Mouse (Mus musculus): ENCODE data around the gene Cacnb2. TPM values are rescaled to one million over a fixed set of nuclear protein-coding genes. Genes with fewer than 3 reads are reported as not detected.

The Cacnb2 gene
- total RNA-seq, 2 experiments from 2014 or later, result 0.32 to 0.81 TPM

- no peak for DNase-seq (ENCODE audit: low spot score)
Measured at GRCm38 (mm10) chr2:14862981-14863380, 260.1 kb downstream of the Cacnb2 start.

DNA sequence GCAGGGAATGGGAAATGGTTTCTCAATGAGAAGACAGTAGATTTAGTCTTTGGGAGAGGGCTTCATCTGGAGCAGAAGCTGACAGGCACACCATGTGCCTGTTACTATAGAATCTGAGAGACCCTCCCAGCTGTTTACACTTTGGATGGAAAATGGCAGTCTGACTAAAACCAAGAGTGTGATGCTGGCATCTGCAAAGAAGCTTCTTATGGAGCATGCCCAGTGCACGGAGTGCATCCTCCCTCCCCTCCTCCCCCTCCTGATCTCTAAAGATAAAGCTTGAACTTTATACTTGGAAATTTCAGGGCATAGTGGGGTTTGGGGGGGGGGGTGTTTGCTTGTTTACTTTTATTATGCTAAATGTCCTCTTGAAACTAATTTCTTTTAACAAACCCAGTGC lies 270.2 kb downstream of the Cacnb2 start:
- DNase-seq (ENCODE audit: low spot score), result no peak

DNA sequence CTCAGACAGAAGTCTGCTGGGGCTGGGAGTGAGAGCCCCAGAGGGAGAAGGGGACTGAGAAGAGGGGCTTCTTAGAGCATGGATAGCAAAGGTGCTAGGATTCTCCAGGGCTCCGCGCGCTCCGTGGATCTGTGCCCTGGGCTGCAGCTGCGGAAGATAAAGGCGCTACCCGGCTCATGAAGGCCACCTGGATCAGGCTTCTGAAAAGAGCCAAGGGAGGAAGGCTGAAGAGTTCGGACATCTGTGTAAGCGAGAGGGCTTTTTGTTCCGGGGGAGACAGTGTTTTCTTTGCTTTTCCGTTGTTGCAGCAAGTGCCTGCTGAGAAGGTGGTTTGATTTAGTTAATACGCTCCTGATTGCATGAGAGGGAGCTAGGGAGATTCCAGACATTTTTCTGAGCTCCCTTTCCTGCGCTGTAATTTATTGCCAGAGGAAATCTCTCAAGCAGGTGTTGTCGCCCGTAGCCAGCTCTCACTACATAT lies 270.9 kb downstream of the Cacnb2 start:
- no peak for DNase-seq (ENCODE audit: low spot score)

GRCm38 (mm10) chr2:14874281-14875037 lies 271.6 kb downstream of the Cacnb2 start:
- no peak for DNase-seq (ENCODE audit: low spot score)

DNA sequence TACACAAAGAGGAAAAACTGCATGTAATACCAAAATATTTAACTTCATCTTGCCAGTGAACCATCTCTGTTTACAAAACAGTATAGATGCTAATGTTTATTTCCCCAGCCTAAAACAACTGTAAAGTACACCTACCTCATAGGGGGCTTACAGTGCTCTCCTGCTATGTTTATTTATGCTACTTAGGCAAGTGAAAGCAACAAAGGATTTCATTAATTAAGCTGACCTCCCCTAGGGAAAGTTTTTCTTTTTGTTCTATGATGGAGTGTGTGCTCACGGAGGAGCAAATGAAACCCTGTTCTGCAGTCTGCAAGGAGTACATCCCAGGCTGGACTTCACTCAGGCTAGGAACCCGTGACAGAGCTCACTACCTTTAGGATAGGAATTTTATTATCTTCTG lies 272.2 kb downstream of the Cacnb2 start:
- DNase-seq (ENCODE audit: low spot score), result no peak

- DNase-seq (ENCODE audit: low spot score), result no peak
Measured at GRCm38 (mm10) chr2:14875616-14876015, 272.7 kb downstream of the Cacnb2 start.

- no peak for DNase-seq (ENCODE audit: low spot score)
Measured at GRCm38 (mm10) chr2:14878953-14879352, 276.1 kb downstream of the Cacnb2 start.

- DNase-seq (ENCODE audit: low spot score), result no peak
Measured at GRCm38 (mm10) chr2:14883460-14883859, 280.6 kb downstream of the Cacnb2 start.

DNA sequence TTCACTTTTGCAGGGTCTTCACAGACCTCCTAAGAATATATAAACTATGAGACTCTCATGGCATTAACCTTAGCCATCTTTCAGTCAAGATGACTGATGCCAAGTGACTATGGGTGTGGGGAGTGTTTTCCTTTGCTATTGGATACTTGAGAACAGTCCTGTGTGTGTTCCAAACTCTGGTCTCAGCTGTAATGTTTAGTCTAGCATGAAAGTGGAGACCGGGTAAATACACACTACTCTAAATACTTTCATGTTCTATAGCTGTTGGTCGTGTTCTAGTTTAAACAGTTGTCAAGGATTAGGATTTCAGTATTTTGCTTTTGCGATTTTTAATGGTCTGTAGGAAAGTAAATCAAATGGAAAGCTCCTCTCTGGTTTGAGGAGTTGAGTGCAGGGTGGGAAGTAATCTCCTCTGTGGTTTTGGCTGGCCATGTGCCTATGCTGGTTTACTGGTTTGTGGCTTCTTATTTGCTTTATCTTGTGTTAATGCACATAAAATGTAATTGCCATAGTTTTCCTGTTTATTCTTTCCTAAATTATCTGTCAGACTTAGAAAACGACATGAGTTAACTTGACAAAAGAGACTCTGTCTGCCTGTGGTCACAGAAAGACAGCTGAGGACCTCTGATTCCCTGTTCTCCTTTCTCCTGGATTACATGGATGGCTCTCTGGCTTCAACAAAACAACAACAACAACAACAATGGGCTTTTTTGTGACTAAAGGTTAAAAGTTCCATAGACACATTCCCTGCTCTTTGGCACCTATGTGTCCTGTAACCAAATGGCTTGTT lies 285.7 kb downstream of the Cacnb2 start:
- DNase-seq (ENCODE audit: low spot score), result no peak

- no peak for DNase-seq (ENCODE audit: low spot score)
Measured at GRCm38 (mm10) chr2:14903837-14904236, 300.9 kb downstream of the Cacnb2 start.

- DNase-seq (ENCODE audit: low spot score), result no peak
Measured at GRCm38 (mm10) chr2:14904865-14905264, 302.0 kb downstream of the Cacnb2 start.

- DNase-seq (ENCODE audit: low spot score), result no peak
Measured at GRCm38 (mm10) chr2:14907124-14907925, 304.4 kb downstream of the Cacnb2 start.

DNA sequence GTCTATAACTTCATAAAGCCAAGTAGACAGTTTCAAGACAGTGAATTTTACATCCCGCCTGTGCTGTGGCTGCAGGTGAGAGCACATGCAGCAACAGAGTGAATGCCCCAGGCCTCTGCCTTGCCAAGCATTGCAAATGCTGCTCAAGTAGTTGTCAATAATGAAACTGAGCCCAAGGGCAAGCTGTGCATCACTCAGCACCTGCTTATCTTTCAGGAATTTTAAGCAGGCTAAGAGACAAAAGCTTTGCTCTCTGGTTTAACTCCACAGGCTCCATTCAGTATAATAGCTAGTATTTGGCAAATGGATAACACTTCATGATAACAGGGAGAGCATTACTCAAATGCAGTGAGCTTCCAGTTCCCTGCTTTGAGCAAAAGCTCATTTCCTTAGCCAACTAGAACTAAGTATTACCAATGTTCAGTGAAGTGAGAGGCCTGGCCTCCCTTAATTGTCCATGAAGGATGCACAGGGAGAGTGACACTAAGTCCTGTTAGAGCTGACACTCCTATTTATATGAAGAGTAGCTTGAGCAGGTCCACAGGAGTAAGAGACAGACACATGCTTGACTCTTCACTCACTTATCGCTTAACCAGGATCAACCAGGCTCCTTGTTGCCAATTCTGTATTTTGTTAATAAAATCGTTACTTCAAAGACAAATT lies 314.8 kb downstream of the Cacnb2 start:
- DNase-seq (ENCODE audit: low spot score), result no peak

DNA sequence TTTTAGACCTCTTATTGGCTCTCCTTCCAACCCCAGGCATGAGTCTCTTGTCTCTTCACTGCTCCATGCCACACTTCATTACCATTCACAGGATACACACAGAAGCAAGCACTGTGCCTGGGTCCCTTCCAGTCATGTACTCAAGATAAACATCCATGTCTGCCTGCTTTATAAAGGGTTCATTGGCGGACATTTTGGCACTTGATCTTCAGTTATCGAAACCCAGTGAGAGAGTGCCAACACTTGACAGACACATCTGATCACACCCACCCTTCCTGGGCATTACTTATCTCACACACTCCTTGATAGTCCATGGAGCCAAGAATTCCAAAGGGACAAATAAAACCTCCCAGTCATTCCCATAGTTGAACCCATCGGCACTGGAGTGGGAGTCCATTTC lies 327.0 kb downstream of the Cacnb2 start:
- no peak for DNase-seq (ENCODE audit: low spot score)

DNA sequence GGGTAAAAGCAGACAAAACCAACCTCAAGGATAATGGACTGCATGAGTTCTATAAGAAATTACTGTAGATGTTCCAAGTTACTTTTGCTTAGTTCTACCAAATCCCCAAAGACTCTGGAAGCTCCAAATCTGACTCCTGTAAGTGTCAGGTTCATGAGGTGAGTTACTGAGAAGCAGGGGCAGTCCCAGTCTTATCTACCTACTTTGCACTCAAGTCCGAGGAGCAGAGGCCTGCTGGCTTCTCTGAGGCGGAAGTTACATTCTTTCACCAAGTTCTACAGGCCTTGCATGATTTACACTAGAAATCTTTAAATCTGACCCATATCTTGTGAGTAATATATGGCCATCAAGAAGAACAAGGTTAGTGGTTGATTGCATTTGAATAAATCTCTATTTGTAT lies 329.1 kb downstream of the Cacnb2 start:
- DNase-seq (ENCODE audit: low spot score), result no peak

DNA sequence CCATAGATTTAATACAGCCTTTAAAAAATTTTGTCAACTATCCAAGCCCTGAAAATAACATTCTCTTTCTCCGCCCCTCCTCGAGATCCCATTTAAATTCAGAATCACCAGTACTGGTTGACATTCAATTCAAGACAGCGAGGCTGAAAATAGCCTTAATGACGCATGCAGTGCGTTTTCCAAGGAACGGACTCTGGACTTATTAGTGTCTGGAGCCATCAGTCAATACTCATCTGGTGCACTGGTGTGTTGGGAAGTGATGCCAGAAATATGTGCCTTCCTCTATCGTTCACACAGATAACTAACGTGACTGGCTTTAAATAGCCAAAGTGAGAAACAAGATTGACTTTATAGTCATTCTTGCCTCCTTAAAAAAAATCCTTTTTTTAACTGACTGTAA lies 333.6 kb downstream of the Cacnb2 start:
- no peak for DNase-seq (ENCODE audit: low spot score)

DNA sequence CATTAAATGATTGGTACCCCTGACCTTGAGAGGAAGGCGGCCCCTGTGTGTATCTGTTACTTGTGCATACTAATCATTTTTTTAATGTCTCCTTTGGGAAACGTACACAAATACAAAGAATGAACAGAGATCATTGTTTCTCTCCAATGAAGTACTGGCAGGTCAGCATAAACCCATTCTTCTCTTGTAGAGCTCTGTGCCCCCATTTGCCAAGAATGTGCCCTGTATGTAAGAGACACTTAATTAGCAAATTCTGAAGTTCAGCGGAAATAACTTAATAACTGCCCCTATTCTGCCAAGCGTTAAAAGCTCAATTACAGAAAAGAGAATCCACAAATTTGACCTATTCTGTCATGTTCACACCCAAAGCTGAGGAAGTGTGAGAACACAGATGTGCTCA lies 339.4 kb downstream of the Cacnb2 start:
- DNase-seq (ENCODE audit: low spot score), result no peak

DNA sequence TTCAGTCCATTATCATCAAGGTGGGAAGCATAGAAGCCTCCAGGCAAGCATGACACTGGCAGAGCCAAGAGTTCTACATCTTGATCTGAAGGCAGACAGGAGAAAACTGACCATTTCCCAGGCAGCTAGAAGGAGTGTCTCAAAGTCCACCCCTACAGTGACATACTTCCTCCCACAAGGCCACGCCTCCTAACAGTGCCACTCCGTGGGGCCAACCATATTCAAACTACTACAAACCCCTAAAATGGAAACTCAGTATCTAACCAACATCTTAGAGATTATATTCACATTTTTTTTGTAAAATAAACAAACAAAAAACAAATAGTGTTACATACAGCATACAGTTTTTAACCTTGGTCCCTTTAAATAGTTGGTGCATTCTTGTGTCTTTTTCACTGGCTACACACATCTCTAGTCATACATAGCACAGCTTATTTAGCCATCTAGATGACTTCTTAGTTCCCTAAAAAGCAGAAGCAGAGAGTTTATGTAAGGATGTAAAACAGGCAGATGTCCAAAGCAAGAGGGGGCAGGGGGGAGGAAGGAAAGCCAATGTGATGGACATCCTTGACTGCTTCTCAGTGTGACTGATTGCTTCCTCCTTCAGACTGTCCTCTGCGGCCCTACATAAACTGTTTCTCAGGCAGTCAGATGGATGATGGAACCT lies 340.9 kb downstream of the Cacnb2 start:
- no peak for DNase-seq (ENCODE audit: low spot score)

DNA sequence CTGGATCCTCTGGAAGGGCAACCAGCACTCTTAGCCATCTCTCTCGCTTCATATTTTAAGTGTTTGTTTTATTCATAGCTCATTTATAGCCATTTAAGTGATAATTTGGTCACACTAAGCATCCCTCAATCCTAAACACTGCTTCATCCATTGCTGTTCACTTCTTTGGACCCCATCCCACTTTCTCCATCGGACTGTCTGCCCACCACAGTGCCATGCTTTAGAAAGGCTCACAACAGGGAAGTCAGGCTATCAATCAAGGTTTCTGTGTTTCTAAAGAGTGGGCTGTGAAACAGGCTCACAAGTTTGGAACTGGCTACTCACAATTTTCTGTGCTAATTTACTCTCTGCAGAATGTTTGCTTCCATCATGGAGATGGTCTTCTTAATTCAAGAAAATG lies 350.2 kb downstream of the Cacnb2 start:
- DNase-seq (ENCODE audit: low spot score), result no peak

- no peak for DNase-seq (ENCODE audit: low spot score)
Measured at GRCm38 (mm10) chr2:14960963-14961488, 358.1 kb downstream of the Cacnb2 start.

DNA sequence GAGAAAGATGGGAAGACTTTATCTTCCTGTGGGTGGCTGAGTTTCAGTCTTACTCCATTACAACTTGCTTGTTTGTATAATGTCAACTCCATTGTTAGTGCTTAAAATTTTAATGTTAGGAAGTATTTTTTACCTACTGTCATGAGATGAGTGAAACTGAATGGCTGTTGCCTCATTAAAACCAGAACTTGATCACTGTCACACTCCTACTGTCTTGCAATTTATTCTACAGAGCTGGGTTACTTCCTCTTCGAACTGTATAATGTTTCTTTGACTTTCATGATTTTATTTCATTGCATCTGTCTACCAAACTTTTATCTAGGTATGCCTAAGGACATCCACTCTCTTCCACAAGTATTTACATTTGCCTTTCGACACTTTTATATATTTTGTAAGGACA lies 358.6 kb downstream of the Cacnb2 start:
- no peak for DNase-seq (ENCODE audit: low spot score)
